ENCODE assay signal across 10 mouse cellular contexts in the genomic region with DNA sequence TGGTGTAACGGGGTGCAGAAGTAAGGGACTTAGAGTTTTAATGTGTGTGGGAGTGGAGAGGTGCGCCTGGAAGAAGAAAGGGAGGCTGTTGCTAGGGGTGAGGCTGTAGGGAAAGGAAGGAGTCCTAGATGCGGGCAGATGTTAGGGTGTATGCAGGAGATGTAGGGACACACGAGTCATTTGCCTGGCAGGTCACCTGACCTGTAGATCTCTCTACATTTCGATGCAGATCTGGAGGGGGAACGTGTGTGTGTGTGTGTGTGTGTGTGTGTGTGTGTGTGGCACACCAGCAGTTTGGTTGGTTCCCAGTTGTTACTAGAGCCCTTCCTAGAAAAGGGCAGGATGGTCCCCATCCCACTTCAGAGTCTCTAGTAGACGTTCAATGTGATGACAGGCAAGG. TPM values are rescaled to one million over a fixed set of nuclear protein-coding genes. Genes with fewer than 3 reads are reported as not detected.
DNase-seq lines count a peak whose midpoint lies in the region; ATAC-seq and TF ChIP-seq lines count a peak whose summit lies in the region.
"Had no signal": no experiment of that assay in that cellular context is flagged by ENCODE, and none has a peak within 500 bp of the region (broad histone marks: within the 10 kb centered on the region; RNA-seq: fewer than 3 reads in every experiment).

No protein-coding gene starts in this region.

- peak overlapping the region; percentile 56 for H3K9ac ChIP-seq in heart, embryonic 13.5 days
- peak overlapping the region; percentile 68 for H3K9ac ChIP-seq in MEL (ENCODE audit: control insufficient read depth, low read depth, low read length, poor library complexity, severe bottlenecking)
- no peak overlapping the region for H3K9ac ChIP-seq in hindbrain, embryonic 13.5 days

- H3K27ac ChIP-seq in heart, embryonic 13.5 days (replicated peaks): no peak overlapping the region
- peak overlapping the region; percentile 24 for H3K27ac ChIP-seq in MEL (ENCODE audit: control insufficient read depth, low read depth, low read length)
- no peak overlapping the region for H3K27ac ChIP-seq in hindbrain, embryonic 13.5 days
- H3K27ac ChIP-seq in midbrain, embryonic 10.5 days (replicated peaks): no peak overlapping the region

- no peak for ATAC-seq in heart, embryonic 13.5 days (ENCODE audit: extremely low read depth, insufficient number of reproducible peaks, low FRiP score, low TSS enrichment)
- no peak for ATAC-seq in hindbrain, embryonic 13.5 days (ENCODE audit: low FRiP score)
- no peak for ATAC-seq in inflammation-experienced regulatory T-cells, adult 6 months

- DNase-seq in heart, postnatal 36 days: no peak
- no peak for DNase-seq in MEL (ENCODE audit: low read depth, low spot score)
- DNase-seq in midbrain, embryonic 10.5 days (ENCODE audit: low spot score): no peak
- DNase-seq in frontal cortex, postnatal 14 days (ENCODE audit: low spot score in 2 of 2): no peak
- DNase-seq in cerebellum, adult 11 months: no peak
- DNase-seq: cerebellum, adult 8-10 months; right cerebral cortex, postnatal 4 days had no signal

- no peak for TF ChIP-seq RAD21 in MEL (IDR thresholded peaks at IDR 0.05; ENCODE audit: low read depth, low read length)

- H3K27me3 ChIP-seq in heart, embryonic 13.5 days (replicated peaks): peaks cover 86% of the 10 kb centered on the region
- H3K27me3 ChIP-seq in MEL (ENCODE audit: control insufficient read depth in 1 of 2, insufficient read depth in 2 of 2, low read length in 2 of 2): no peaks in the 10 kb centered on the region
- H3K27me3 ChIP-seq in hindbrain, embryonic 13.5 days: peaks cover 82% of the 10 kb centered on the region
- peaks cover 99% of the 10 kb centered on the region for H3K27me3 ChIP-seq in midbrain, embryonic 10.5 days (ENCODE audit: low read depth, poor library complexity, severe bottlenecking)

- no peaks in the 10 kb centered on the region for H3K9me3 ChIP-seq in heart, embryonic 13.5 days
- H3K9me3 ChIP-seq in MEL (replicated peaks; ENCODE audit: insufficient read depth, low read length): no peaks in the 10 kb centered on the region
- H3K9me3 ChIP-seq in hindbrain, embryonic 13.5 days: no peaks in the 10 kb centered on the region
- H3K9me3 ChIP-seq in midbrain, embryonic 10.5 days (replicated peaks): no peaks in the 10 kb centered on the region

- intact Hi-C loops in heart, postnatal 36 days (cut with DNase I): loop anchor here (5.0 kb wide), 1 partner anchor 158 kb away; the partner anchor contains the start of gene Ccdc74a

- H3K79me2 ChIP-seq in MEL (ENCODE audit: control insufficient read depth, insufficient read depth, low read length, poor library complexity): peaks cover 5% of the 10 kb centered on the region; the same call in 1 of the 2 replicates

- WGBS in heart, embryonic 13.5 days: 34% methylated on average over 7 of the region's 7 CpGs
- 7% methylated on average over 7 of the region's 7 CpGs for WGBS in hindbrain, embryonic 13.5 days
- WGBS in midbrain, embryonic 10.5 days: 6% methylated on average over 7 of the region's 7 CpGs

- peaks cover 84% of the 10 kb centered on the region for H3K4me1 ChIP-seq in heart, embryonic 13.5 days
- peaks cover 2 to 33% of the 10 kb centered on the region in 2 experiments; a peak in 3 of 4 replicates for H3K4me1 ChIP-seq in MEL (ENCODE audit: control insufficient read depth in 1 of 2, insufficient read depth in 2 of 2, low read length in 2 of 2)
- peaks cover 64% of the 10 kb centered on the region for H3K4me1 ChIP-seq in hindbrain, embryonic 13.5 days (replicated peaks)
- peaks cover 67% of the 10 kb centered on the region for H3K4me1 ChIP-seq in midbrain, embryonic 10.5 days

- peak overlapping the region; percentile 47 for H3K4me3 ChIP-seq in heart, embryonic 13.5 days
- peak overlapping the region; percentile 79 to 83 for H3K4me3 ChIP-seq in MEL (ENCODE audit: control insufficient read depth in 1 of 2, insufficient read depth in 1 of 2, low read depth in 2 of 2, low read length in 2 of 2)
- H3K4me3 ChIP-seq in hindbrain, embryonic 13.5 days: peak overlapping the region; percentile 40
- H3K4me3 ChIP-seq in midbrain, embryonic 10.5 days: peak overlapping the region; percentile 57

- no peak for TF ChIP-seq EP300 in MEL (IDR thresholded peaks at IDR 0.05; ENCODE audit: low read depth in 1 of 2, low read length in 2 of 2)

- TF ChIP-seq CTCF in MEL (IDR thresholded peaks at IDR 0.05 in 2 of 3, conservative IDR thresholded peaks at IDR 0.05 in 1 of 3; ENCODE audit: control insufficient read depth in 1 of 3, insufficient read depth in 1 of 3, low read depth in 2 of 3, low read length in 3 of 3, poor library complexity in 1 of 3, severe bottlenecking in 1 of 3): no peak

- H3K36me3 ChIP-seq in heart, embryonic 13.5 days: peaks cover 19% of the 10 kb centered on the region
- peaks cover 0 to 5% of the 10 kb centered on the region in 2 experiments; a peak in 2 of 4 replicates for H3K36me3 ChIP-seq in MEL (ENCODE audit: control insufficient read depth in 1 of 2, insufficient read depth in 2 of 2, low read length in 2 of 2)
- no peaks in the 10 kb centered on the region for H3K36me3 ChIP-seq in hindbrain, embryonic 13.5 days
- H3K36me3 ChIP-seq in midbrain, embryonic 10.5 days: no peaks in the 10 kb centered on the region

- no peak for TF ChIP-seq POLR2A in MEL (IDR thresholded peaks at IDR 0.05; ENCODE audit: control insufficient read depth in 1 of 2, insufficient read depth in 1 of 2, low read depth in 1 of 2, low read length in 2 of 2, poor library complexity in 1 of 2)

- peak overlapping the region; percentile 73 for H3K4me2 ChIP-seq in heart, embryonic 13.5 days
- peak overlapping the region; percentile 56 for H3K4me2 ChIP-seq in hindbrain, embryonic 13.5 days

TF ChIP-seq in MEL, 35 proteins besides CTCF, POLR2A, EP300 and RAD21:
- TF ChIP-seq TBP (IDR thresholded peaks at IDR 0.05; ENCODE audit: low read depth, low read length) (no peak), USF1 (IDR thresholded peaks at IDR 0.05; ENCODE audit: low read depth, low read length) (peak; percentile 83), MXI1 (IDR thresholded peaks at IDR 0.05; ENCODE audit: low read depth, low read length) (peak; percentile 43; the same call in 1 of the 2 replicates), USF2 (IDR thresholded peaks at IDR 0.05; ENCODE audit: borderline replicate concordance in 1 of 2, insufficient read depth in 1 of 2, low read depth in 1 of 2, low read length in 2 of 2) (peak in 1 of 2 experiments; percentile 53; a peak in 1 of 4 replicates), ZNF384 (IDR thresholded peaks at IDR 0.05; ENCODE audit: low read depth, low read length) (no peak), NELFE (IDR thresholded peaks at IDR 0.05; ENCODE audit: low read depth, low read length) (no peak)

RNA-seq across cellular contexts. Expression of gene Scarf2, which starts 7.9 kb away (rescaled TPM):
- 7.0 and 8.2 TPM in 2 replicates for polyA plus RNA-seq in heart, embryonic 13.5 days (2015; fragmentation: Nextera tagmentation; extraction: Ambion mirVana)
- 1 to 10 TPM; 4.5 to 4.9 TPM for total RNA-seq in heart, postnatal 36 days (2021)
- 0.62 TPM in 2 replicates for total RNA-seq in MEL (2012; rRNA removed)
- 1 to 10 TPM in 1 of 2 experiments, not detected in 1; 1.2 TPM for polyA plus RNA-seq in MEL (2012; ENCODE audit: insufficient read depth in 1 of 2, insufficient read length in 2 of 2, low read depth in 1 of 2, low replicate concordance in 2 of 2, missing spikeins in 1 of 2)
- 1.6 and 2.0 TPM in 2 replicates for polyA plus RNA-seq in hindbrain, embryonic 13.5 days (2015; fragmentation: Nextera tagmentation; extraction: Ambion mirVana)
- 4.1 TPM in 2 replicates for polyA plus RNA-seq in midbrain, embryonic 10.5 days (2016; fragmentation: Nextera tagmentation; extraction: Ambion mirVana)
- polyA plus RNA-seq in inflammation-experienced regulatory T-cells, adult 6 months (2017; shearing (Covaris generic)): not detected

RNA-seq across cellular contexts. Expression of gene B830017H08Rik, which starts 27.9 kb away (rescaled TPM):
- polyA plus RNA-seq in heart, embryonic 13.5 days (2015; fragmentation: Nextera tagmentation; extraction: Ambion mirVana): not detected in 2 replicates
- not detected for total RNA-seq in heart, postnatal 36 days (2021)
- total RNA-seq in MEL (2012; rRNA removed): not detected in 2 replicates
- under 1 TPM in 1 of 2 experiments, not detected in 1; 0.06 TPM for polyA plus RNA-seq in MEL (2012; ENCODE audit: insufficient read depth in 1 of 2, insufficient read length in 2 of 2, low read depth in 1 of 2, low replicate concordance in 2 of 2, missing spikeins in 1 of 2)
- polyA plus RNA-seq in hindbrain, embryonic 13.5 days (2015; fragmentation: Nextera tagmentation; extraction: Ambion mirVana): 2.1 and 2.2 TPM in 2 replicates
- 0.21 TPM in 1 of 2 replicates, not detected in the other for polyA plus RNA-seq in midbrain, embryonic 10.5 days (2016; fragmentation: Nextera tagmentation; extraction: Ambion mirVana)
- not detected for polyA plus RNA-seq in inflammation-experienced regulatory T-cells, adult 6 months (2017; shearing (Covaris generic))

RNA-seq across cellular contexts. Expression of gene Car15, which starts 33.2 kb away (rescaled TPM):
- polyA plus RNA-seq in heart, embryonic 13.5 days (2015; fragmentation: Nextera tagmentation; extraction: Ambion mirVana): 1.1 and 1.8 TPM in 2 replicates
- total RNA-seq in heart, postnatal 36 days (2021): 1 to 10 TPM; 2.1 TPM
- 2.0 and 2.4 TPM in 2 replicates for total RNA-seq in MEL (2012; rRNA removed)
- polyA plus RNA-seq in MEL (2012; ENCODE audit: insufficient read depth in 1 of 2, insufficient read length in 2 of 2, low read depth in 1 of 2, low replicate concordance in 2 of 2, missing spikeins in 1 of 2): 1 to 10 TPM in 1 of 2 experiments, not detected in 1; 3.6 TPM
- polyA plus RNA-seq in hindbrain, embryonic 13.5 days (2015; fragmentation: Nextera tagmentation; extraction: Ambion mirVana): 4.5 and 4.8 TPM in 2 replicates
- polyA plus RNA-seq in midbrain, embryonic 10.5 days (2016; fragmentation: Nextera tagmentation; extraction: Ambion mirVana): 1.8 and 1.9 TPM in 2 replicates
- polyA plus RNA-seq in inflammation-experienced regulatory T-cells, adult 6 months (2017; shearing (Covaris generic)): 1 to 10 TPM in 2 of 3 experiments, under 1 TPM in 1; 0.67 to 1.9 (median 1.5) TPM

RNA-seq across cellular contexts. Expression of gene Klhl22, which starts 45.6 kb away (rescaled TPM):
- polyA plus RNA-seq in heart, embryonic 13.5 days (2015; fragmentation: Nextera tagmentation; extraction: Ambion mirVana): 40.6 and 43.9 TPM in 2 replicates
- 10 to 100 TPM; 17.2 to 20.2 TPM for total RNA-seq in heart, postnatal 36 days (2021)
- 93.6 and 97.0 TPM in 2 replicates for total RNA-seq in MEL (2012; rRNA removed)
- 100 to 1,000 TPM in 1 of 2 experiments, 10 to 100 TPM in 1; 82.4 to 191 TPM for polyA plus RNA-seq in MEL (2012; ENCODE audit: insufficient read depth in 1 of 2, insufficient read length in 2 of 2, low read depth in 1 of 2, low replicate concordance in 2 of 2, missing spikeins in 1 of 2)
- 70.9 and 77.6 TPM in 2 replicates for polyA plus RNA-seq in hindbrain, embryonic 13.5 days (2015; fragmentation: Nextera tagmentation; extraction: Ambion mirVana)
- 52.6 and 57.4 TPM in 2 replicates for polyA plus RNA-seq in midbrain, embryonic 10.5 days (2016; fragmentation: Nextera tagmentation; extraction: Ambion mirVana)
- polyA plus RNA-seq in inflammation-experienced regulatory T-cells, adult 6 months (2017; shearing (Covaris generic)): 10 to 100 TPM; 11.8 to 28.7 (median 13.4) TPM
